In genomic region chr3:88042661-88043421, GRCm38 (mm10) we compare ENCODE assay signal across 8 mouse cellular contexts. TPM values are rescaled to one million over a fixed set of nuclear protein-coding genes. Genes with fewer than 3 reads are reported as not detected.
DNase-seq lines count a peak whose midpoint lies in the region; ATAC-seq and TF ChIP-seq lines count a peak whose summit lies in the region.

Gene Gpatch4 (plus strand): TSS chr3:88043108.

- peaks cover 33% of the 10 kb centered on the region for H3K36me3 ChIP-seq in E14TG2a.4 (ENCODE audit: insufficient read depth, low read length)
- H3K36me3 ChIP-seq in forebrain, embryonic 11.5 days (ENCODE audit: control insufficient read depth, insufficient read depth, low read length) = no peaks in the 10 kb centered on the region
- H3K36me3 ChIP-seq in heart, embryonic 16.5 days (ENCODE audit: control insufficient read depth, insufficient read depth) = no peaks in the 10 kb centered on the region
- no peaks in the 10 kb centered on the region for H3K36me3 ChIP-seq in liver, embryonic 15.5 days (replicated peaks)
- H3K36me3 ChIP-seq in neural tube, embryonic 12.5 days = no peaks in the 10 kb centered on the region

- H3K9me3 ChIP-seq in E14TG2a.4 (ENCODE audit: low read length) = no peaks in the 10 kb centered on the region
- no peaks in the 10 kb centered on the region for H3K9me3 ChIP-seq in forebrain, embryonic 11.5 days (ENCODE audit: control insufficient read depth, low read length)
- H3K9me3 ChIP-seq in heart, embryonic 16.5 days (replicated peaks; ENCODE audit: control insufficient read depth, low read length) = no peaks in the 10 kb centered on the region
- no peaks in the 10 kb centered on the region for H3K9me3 ChIP-seq in liver, embryonic 15.5 days (replicated peaks)
- no peaks in the 10 kb centered on the region for H3K9me3 ChIP-seq in neural tube, embryonic 12.5 days

- H3K4me3 ChIP-seq in E14TG2a.4 (replicated peaks; ENCODE audit: low read length) = peak within 1 kb of the TSS; percentile 98
- peak within 1 kb of the TSS; percentile 68 for H3K4me3 ChIP-seq in forebrain, embryonic 11.5 days (ENCODE audit: low read depth, low read length)
- H3K4me3 ChIP-seq in heart, embryonic 16.5 days (ENCODE audit: low read length) = peak within 1 kb of the TSS; percentile 66
- peak within 1 kb of the TSS; percentile 74 for H3K4me3 ChIP-seq in liver, embryonic 15.5 days (replicated peaks)
- H3K4me3 ChIP-seq in neural tube, embryonic 12.5 days = peak within 1 kb of the TSS; percentile 69

- peaks cover 33% of the 10 kb centered on the region for H3K4me1 ChIP-seq in E14TG2a.4 (replicated peaks; ENCODE audit: low read depth, low read length)
- 0 out of 2 replicates have a peak, but pooled peaks cover 2% of the 10 kb centered on the region for H3K4me1 ChIP-seq in forebrain, embryonic 11.5 days (replicated peaks; ENCODE audit: control insufficient read depth, insufficient read depth, low read length)
- peaks cover 9% of the 10 kb centered on the region for H3K4me1 ChIP-seq in heart, embryonic 16.5 days (ENCODE audit: control insufficient read depth, insufficient read depth, low read length)
- peaks cover 13% of the 10 kb centered on the region for H3K4me1 ChIP-seq in liver, embryonic 15.5 days (replicated peaks)
- peaks cover 10% of the 10 kb centered on the region for H3K4me1 ChIP-seq in neural tube, embryonic 12.5 days

- H3K4me2 ChIP-seq in forebrain, embryonic 11.5 days (ENCODE audit: low read depth, low read length, severe bottlenecking) = peak within 1 kb of the TSS; percentile 44
- H3K4me2 ChIP-seq in heart, embryonic 16.5 days (ENCODE audit: low read depth, low read length) = peak within 1 kb of the TSS; percentile 88
- peak within 1 kb of the TSS; percentile 72 for H3K4me2 ChIP-seq in liver, embryonic 15.5 days
- H3K4me2 ChIP-seq in neural tube, embryonic 12.5 days (replicated peaks) = peak within 1 kb of the TSS; percentile 65

- ATAC-seq in forebrain, embryonic 11.5 days (replicated peaks; ENCODE audit: low FRiP score) = peak; percentile 79
- ATAC-seq in heart, embryonic 16.5 days (replicated peaks; ENCODE audit: extremely low read depth, insufficient read depth, low FRiP score) = peak; percentile 91
- ATAC-seq in liver, embryonic 15.5 days (ENCODE audit: insufficient read depth) = peak; percentile 85
- peak; percentile 83 for ATAC-seq in neural tube, embryonic 12.5 days (ENCODE audit: low FRiP score, low read depth)

- peak; percentile 95 for DNase-seq in c-Kit-positive CD71-positive TER-119-negative erythroid progenitor cells, embryonic 14.5 days (ENCODE audit: low read depth)
- DNase-seq in forebrain, embryonic 11.5 days (ENCODE audit: low spot score) = peak; percentile 82
- DNase-seq in kidney, postnatal 36 days = peak; percentile 92 to 98
- DNase-seq in telencephalon, adult 2 months (ENCODE audit: low read depth, low spot score) = peak; percentile 96

- WGBS in forebrain, embryonic 11.5 days = 11% methylated on average over 36 of the region's 36 CpGs
- WGBS in heart, embryonic 16.5 days = 9% methylated on average over 36 of the region's 36 CpGs
- 7% methylated on average over 36 of the region's 36 CpGs for WGBS in liver, embryonic 15.5 days (ENCODE audit: insufficient replicate concordance)
- WGBS in neural tube, embryonic 12.5 days = 12% methylated on average over 36 of the region's 36 CpGs

- peaks cover 22% of the 10 kb centered on the region for H3K27me3 ChIP-seq in E14TG2a.4 (ENCODE audit: insufficient read depth, low read length)
- no peaks in the 10 kb centered on the region for H3K27me3 ChIP-seq in forebrain, embryonic 11.5 days (ENCODE audit: control insufficient read depth, insufficient read depth, low read length)
- 0 out of 2 replicates have a peak, but pooled peaks cover 7% of the 10 kb centered on the region for H3K27me3 ChIP-seq in heart, embryonic 16.5 days (ENCODE audit: control insufficient read depth, insufficient read depth, low read length)
- H3K27me3 ChIP-seq in liver, embryonic 15.5 days = peaks cover 30% of the 10 kb centered on the region
- peaks cover 9% of the 10 kb centered on the region; the same call in 1 of the 2 replicates for H3K27me3 ChIP-seq in neural tube, embryonic 12.5 days (replicated peaks)

- no peak for TF ChIP-seq CTCF in E14TG2a.4 (conservative IDR thresholded peaks at IDR 0.05; ENCODE audit: low read length)

- no peak within 1 kb of the TSS for H3K27ac ChIP-seq in forebrain, embryonic 11.5 days (ENCODE audit: low read depth, low read length)
- H3K27ac ChIP-seq in heart, embryonic 16.5 days (ENCODE audit: low read length) = peak within 1 kb of the TSS; percentile 56
- peak within 1 kb of the TSS; percentile 35; the same call in 1 of the 2 replicates for H3K27ac ChIP-seq in liver, embryonic 15.5 days (replicated peaks)
- H3K27ac ChIP-seq in neural tube, embryonic 12.5 days = no peak within 1 kb of the TSS

- peak within 1 kb of the TSS; percentile 50 for H3K9ac ChIP-seq in forebrain, embryonic 11.5 days (ENCODE audit: low read length)
- peak within 1 kb of the TSS; percentile 63 for H3K9ac ChIP-seq in heart, embryonic 16.5 days (ENCODE audit: low read length)
- peak within 1 kb of the TSS; percentile 39 for H3K9ac ChIP-seq in liver, embryonic 15.5 days
- H3K9ac ChIP-seq in neural tube, embryonic 12.5 days = peak within 1 kb of the TSS; percentile 51

RNA-seq across cellular contexts. Expression of gene Gpatch4, which starts in this region (rescaled TPM):
- polyA plus RNA-seq in forebrain, embryonic 11.5 days (2014; fragmentation: Nextera tagmentation; extraction: Ambion mirVana) = 32.8 and 39.0 TPM in 2 replicates
- 19.3 and 21.3 TPM in 2 replicates for polyA plus RNA-seq in heart, embryonic 16.5 days (2015; fragmentation: Nextera tagmentation; extraction: Ambion mirVana)
- polyA plus RNA-seq in liver, embryonic 15.5 days (2015; fragmentation: Nextera tagmentation; extraction: Ambion mirVana) = 14.3 and 18.1 TPM in 2 replicates
- 28.9 and 29.1 TPM in 2 replicates for polyA plus RNA-seq in neural tube, embryonic 12.5 days (2016; fragmentation: Nextera tagmentation; extraction: Ambion mirVana)

Comparison
In these comparisons a context has a peak if more than half of its experiments do, and no peak if none do; other contexts are left out.
1. H3K27ac ChIP-seq: peak in heart, embryonic 16.5 days (single experiment) and liver, embryonic 15.5 days (single experiment); none in forebrain, embryonic 11.5 days (single experiment) and neural tube, embryonic 12.5 days (single experiment).
2. Peak in every context shown above with its lines, with median percentiles within 50 percentile points of each other: H3K4me3 ChIP-seq, DNase-seq, ATAC-seq, H3K4me2 ChIP-seq and H3K9ac ChIP-seq.